Mouse (Mus musculus) cortical plate, adult 2 months (tissue): ENCODE data around the gene Nrip1. TPM values are rescaled to one million over a fixed set of nuclear protein-coding genes. Genes with fewer than 3 reads are reported as not detected.

ENCODE experiments used
- H3K27ac ChIP-seq: fragments of 200-500 bp; 2 replicates; pipeline ENCODE4 v1.5.1; 2012; ENCODE audit warnings: low read length, control low read depth, inconsistent platforms; ENCODE audit not compliant: insufficient read depth
- H3K4me1 ChIP-seq: fragments of 200-500 bp; 2 replicates; pipeline ENCODE4 v1.6.1; 2011; ENCODE audit warnings: low read length; ENCODE audit not compliant: control insufficient read depth, insufficient read depth
- H3K4me3 ChIP-seq: fragments of 200-500 bp; 2 replicates; pipeline ENCODE4 v1.5.1; 2011; ENCODE audit warnings: mild to moderate bottlenecking, low read length, control low read depth; ENCODE audit not compliant: insufficient read depth
- CTCF ChIP-seq: fragments of 200-500 bp; IDR thresholded peaks from 2 replicates; pipeline ENCODE4 v1.5.1; 2011; ENCODE audit warnings: mild to moderate bottlenecking, control low read depth, low read length; ENCODE audit not compliant: insufficient read depth; ENCODE audit errors: extremely low read depth
- POLR2A ChIP-seq: fragments of 200-500 bp; IDR thresholded peaks from 2 replicates; pipeline ENCODE4 v1.6.1; 2011; ENCODE audit warnings: mild to moderate bottlenecking, low read length, control low read depth; ENCODE audit not compliant: insufficient read depth; ENCODE audit errors: extremely low read depth
- polyA plus RNA-seq: library from polyadenylated mRNA; depleted of rRNA; stranded (reverse); fragments of >200 nt; gene quantifications from 2 replicates; pipeline ENCODE4 v1.2.3, GENCODE M21; 2012

The Nrip1 gene
- polyA plus RNA-seq, 1 experiment: 7.7 TPM

DNA sequence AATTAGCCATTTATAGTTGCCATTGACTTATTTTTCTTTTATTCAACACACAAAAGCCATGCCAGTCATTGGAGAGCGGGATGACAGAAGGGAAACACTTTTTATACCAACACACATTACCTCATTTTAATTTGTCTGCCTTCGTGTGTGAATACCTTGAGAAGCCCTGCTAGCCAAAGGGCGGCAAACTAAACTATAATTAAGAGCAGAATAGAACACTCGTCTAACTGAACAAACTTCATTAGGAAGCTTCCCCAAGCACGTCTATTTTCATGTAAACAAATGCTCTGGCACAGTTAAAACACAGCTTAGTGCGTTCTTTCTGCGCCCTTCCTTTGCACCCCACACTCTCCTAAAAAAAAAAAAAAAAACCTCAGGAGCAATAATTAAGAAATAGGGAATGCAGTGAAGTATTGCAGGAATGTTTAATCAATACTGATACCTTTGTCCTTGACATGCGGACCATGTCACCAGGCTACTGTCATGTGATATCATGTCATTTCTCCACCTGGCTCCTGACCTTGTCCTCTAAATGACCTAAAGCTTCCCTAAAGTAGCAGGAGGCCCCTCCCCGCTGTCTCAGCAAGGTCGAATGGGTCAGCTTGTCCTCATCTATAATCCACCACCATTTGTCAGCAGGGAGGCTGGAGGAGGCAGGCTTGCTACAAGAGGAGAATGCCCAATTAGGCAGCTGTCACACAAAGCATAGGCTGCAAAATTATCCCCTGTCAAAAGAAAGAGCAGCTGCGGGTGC, 54.1 kb downstream of the Nrip1 start:
- TF ChIP-seq POLR2A (no peak), CTCF (no peak)
- H3K27ac ChIP-seq: no peak overlapping the region
- no peak overlapping the region for H3K4me3 ChIP-seq
- peaks cover 4% of the 10 kb centered on the region; the same call in 1 of the 2 replicates for H3K4me1 ChIP-seq

DNA sequence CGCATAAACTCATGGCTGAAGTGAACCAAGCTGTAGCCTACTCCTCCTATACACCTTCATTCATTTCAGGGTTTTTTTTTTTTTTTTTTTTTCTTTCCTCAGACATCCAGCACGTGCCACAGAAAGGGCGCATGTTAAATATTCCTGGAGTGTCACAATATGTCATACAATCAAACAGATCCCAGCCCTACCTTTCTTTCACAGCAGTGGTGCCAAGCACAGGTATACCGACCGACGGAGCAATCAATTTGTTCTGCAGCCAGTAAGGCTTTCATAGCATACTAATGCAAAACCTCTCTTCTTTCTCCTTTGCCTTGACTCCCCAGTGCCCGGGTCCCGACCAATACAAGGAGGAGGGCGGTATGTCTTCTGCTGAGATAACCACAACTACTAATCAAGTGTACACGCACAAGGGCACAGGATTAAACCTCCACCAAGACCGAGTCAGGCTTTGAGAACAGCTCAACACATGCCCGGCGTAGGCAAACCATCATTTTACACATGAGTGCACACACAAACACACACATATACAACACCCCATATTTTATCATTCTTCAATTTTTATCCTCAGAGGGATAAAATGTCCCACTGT, 55.2 kb downstream of the Nrip1 start:
- TF ChIP-seq POLR2A (no peak), CTCF (no peak)
- Histone ChIP-seq H3K27ac (no peak overlapping the region), H3K4me1 (peaks cover 4% of the 10 kb centered on the region; the same call in 1 of the 2 replicates), H3K4me3 (no peak overlapping the region)

DNA sequence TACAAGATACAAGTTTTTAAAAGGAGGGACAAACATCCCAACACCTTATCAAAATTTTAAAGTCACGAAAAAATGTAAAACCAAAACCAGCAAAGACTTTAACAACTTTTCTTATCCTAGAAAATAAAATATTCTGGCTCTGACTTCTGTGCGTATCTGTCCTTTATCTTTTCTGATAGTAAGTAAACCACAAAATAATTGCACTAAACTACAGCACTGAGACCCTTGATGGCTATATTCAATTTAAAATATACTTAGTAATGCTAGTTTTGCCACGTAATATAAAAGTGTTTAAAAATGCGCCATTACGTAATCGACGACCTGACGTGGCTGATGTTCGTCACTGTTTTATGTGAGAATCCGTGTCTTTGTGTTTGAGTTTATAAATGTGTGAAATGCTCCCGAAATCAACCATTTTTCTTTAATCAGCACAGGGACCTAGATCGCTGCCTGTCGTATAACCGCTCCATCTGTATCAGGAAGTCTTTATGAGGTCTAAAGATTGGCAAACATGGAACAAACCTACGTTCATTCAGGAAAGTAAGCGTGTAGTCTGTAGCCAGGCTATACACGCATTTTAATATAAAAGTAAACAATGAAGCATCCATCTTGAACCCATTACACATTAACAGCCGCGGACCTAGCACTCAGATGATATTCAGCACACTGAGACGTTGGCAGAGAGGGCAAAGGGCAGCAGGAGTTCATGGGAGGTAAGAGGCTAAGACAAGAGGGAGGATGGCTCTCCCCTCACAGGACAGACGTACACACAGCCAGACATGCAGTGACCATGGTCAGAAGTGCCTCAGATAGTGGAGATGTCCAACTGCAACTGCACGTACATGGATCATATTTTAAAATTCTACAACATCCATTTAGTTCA, 56.4 kb downstream of the Nrip1 start:
- TF ChIP-seq CTCF (no peak), POLR2A (no peak)
- Histone ChIP-seq H3K4me1 (peaks cover 3% of the 10 kb centered on the region; the same call in 1 of the 2 replicates), H3K4me3 (no peak overlapping the region), H3K27ac (no peak overlapping the region)

DNA sequence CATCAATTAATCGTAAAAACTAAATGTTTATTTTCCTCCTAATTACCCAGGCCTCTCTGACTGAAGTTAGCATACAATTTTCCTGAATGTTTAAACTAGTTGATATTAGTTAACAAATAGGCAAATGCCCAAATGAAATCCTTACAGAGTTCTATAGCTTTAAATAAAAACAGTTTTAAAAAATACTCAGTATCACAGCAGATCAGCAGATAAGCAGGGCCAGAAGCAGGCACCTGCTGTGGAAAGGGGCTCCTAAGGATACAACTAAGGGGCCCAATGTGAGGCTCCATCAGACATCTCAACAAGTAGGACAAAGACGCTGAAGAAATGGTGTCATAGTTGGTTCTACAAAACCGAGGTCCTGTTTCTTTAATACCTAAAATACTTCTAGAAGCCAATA, 58.0 kb downstream of the Nrip1 start:
- TF ChIP-seq POLR2A: no peak
- no peak for TF ChIP-seq CTCF
- Histone ChIP-seq H3K4me3 (no peak overlapping the region), H3K27ac (no peak overlapping the region), H3K4me1 (peaks cover 3% of the 10 kb centered on the region; the same call in 1 of the 2 replicates)

DNA sequence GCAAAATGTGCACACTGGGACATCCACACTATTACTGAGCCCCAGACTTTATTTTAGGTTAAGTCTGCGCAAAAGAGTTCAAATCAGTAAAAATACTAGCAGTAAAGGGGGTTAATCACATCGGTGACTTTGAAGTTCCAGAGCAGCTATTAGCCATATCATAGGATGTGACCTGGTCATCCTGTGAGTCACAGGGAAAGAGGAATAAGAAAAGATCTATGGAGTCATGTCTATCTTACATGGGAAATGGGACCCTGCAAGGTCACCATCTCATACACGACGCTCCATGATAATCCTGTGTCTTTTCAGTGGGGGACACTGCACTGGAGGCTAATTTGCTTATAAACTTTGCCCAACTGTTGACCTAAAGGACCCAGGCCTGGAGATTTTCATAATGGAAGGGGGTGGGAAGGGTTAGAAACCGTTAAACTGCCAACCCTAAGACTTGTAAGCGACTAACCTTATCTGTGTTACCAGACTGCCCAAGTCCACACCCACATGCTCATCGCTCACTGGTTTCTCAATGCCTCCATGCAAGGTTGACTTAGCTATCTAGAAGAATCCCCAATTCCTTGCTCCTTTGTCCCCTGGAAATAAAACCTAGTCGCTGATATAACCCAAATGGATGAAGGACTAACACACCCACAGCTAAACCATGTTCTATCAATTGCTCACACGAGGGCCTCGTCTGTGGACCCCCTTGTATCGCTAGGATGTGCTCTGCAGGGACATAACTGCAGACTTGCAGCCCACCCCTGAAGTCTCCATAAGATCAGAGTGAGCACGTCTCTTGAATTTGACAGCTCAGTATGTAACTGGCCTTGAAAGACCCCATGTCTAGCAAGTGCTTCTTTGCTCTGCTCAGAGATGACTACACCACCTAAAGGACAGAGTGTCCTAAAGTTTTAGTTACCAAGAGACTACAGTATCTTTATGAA, 59.3 kb downstream of the Nrip1 start:
- peaks cover 3% of the 10 kb centered on the region; the same call in 1 of the 2 replicates for H3K4me1 ChIP-seq
- no peak overlapping the region for H3K27ac ChIP-seq
- H3K4me3 ChIP-seq: no peak overlapping the region
- no peak for TF ChIP-seq CTCF
- TF ChIP-seq POLR2A: no peak

GRCm38 (mm10) chr16:76312887-76313420, 60.7 kb downstream of the Nrip1 start:
- TF ChIP-seq POLR2A (no peak), CTCF (no peak)

DNA sequence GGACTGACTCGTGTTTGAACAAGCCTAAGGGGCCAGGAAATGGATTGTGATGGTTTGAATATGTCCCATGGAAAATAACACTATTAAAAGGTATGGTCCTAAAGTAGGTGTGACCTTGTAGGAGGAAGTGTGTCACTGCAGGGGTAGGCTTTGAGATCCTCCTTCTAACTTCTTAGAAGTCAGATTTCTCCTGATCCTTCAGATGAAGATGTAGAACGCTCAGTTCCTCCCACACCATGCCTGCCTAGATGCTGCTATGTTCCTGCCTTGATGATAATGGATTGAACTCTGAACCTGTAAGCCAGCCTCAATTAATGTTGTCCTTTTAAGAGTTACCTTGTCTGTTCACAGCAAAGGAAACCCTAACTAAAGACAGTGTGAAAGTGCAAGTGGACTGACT, 62.8 kb downstream of the Nrip1 start:
- TF ChIP-seq POLR2A (no peak), CTCF (no peak)
- peaks cover 6% of the 10 kb centered on the region; the same call in 1 of the 2 replicates for H3K4me1 ChIP-seq
- H3K4me3 ChIP-seq: no peak overlapping the region
- H3K27ac ChIP-seq: no peak overlapping the region

More at GRCm38 (mm10) chr16:76312887-76313420, 60.7 kb downstream of the Nrip1 start:
- Histone ChIP-seq H3K4me1 (peaks cover 3% of the 10 kb centered on the region; the same call in 1 of the 2 replicates), H3K27ac (no peak overlapping the region), H3K4me3 (no peak overlapping the region)

DNA sequence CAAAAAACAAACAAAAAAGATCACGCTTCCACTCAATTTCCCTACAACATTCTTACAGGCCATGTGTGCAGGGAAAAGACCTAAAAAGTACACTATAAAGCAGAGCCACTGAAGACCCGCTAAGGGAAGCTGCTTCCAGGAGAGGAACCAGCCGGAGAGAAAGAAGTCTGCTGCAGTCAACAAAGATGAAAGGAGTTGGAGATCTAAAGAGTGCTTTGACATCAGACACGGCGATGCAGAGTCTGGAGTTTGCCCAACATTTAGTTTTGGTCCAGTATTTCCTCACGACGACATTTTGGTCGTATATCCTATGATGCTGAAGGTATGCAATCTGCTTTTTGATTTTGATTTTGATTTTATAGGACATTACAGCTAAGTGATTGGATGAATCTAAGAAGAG, 63.3 kb downstream of the Nrip1 start:
- Histone ChIP-seq H3K4me1 (peaks cover 6% of the 10 kb centered on the region; the same call in 1 of the 2 replicates), H3K4me3 (no peak overlapping the region), H3K27ac (no peak overlapping the region)
- TF ChIP-seq CTCF (no peak), POLR2A (no peak)
